Mouse (Mus musculus) gastrocnemius, adult 18-20 months (tissue): ENCODE results near the gene Fignl2. TPM values are rescaled to one million over a fixed set of nuclear protein-coding genes. Genes with fewer than 3 reads are reported as not detected.

Experiments used
- DNase-seq: peaks from one replicate; pipeline ENCODE4 v3.0.0; 2021; ENCODE audit warnings: low spot score
- total RNA-seq, 2 experiments: library from RNA; stranded (reverse); gene quantifications; 2 replicates each; pipeline ENCODE4 v1.2.3; 2021

The Fignl2 gene
- total RNA-seq, 2 experiments from 2014 or later, result 0.55 to 0.81 TPM

- no peak for DNase-seq
Observed at GRCm38 (mm10) chr15:101028960-101029359, 49.4 kb downstream of the Fignl2 start.

DNA sequence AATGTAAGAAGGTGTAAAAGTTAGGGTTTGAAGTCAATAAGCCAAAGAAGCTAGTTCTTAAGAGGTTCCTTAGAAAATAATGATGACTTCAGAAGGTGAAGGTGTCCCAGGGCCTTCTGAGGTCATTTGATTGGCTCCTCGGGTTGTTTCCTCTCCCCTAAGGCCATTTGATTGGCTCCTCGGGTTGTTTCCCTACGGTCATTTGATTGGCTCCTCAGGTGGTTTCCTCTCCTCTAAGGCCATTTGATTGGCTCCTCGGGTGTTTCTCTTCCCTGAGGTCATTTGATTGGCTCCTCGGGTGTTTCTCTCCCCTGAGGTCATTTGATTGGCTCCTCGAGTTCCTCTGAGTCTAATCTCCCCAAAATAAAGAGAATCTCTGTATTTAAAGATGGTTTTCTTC is 67.0 kb downstream of the Fignl2 start:
- DNase-seq, result no peak

DNA sequence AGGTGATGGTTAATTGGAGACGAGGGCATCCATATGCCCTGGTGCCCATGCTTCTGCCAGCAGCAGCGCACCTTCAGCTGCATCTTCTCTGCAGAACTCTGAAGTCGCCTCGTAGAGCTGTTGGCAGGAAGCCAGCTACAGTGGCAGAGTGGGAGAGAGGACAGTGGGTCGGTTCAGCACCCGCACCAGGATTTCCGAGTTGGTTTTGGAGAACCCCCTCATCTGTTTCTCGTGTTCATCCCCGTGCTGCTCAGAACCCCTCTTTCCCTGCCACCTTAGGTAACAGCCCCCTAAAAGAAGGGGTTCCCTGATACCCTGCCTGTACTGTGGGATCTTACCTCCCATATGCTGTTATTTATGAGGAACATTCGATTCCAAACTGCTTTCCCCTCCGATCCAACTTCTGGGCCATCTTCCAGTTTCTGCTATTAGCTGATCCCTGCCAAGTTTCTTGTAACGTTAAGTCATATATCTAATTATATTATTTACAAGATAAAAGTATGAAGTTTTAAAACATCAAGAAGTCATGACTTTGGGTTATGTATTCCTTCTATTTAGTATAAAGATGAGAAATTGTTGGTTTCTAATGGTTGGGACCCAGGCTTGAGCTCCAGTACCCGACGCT is 69.9 kb downstream of the Fignl2 start:
- DNase-seq, result no peak

DNA sequence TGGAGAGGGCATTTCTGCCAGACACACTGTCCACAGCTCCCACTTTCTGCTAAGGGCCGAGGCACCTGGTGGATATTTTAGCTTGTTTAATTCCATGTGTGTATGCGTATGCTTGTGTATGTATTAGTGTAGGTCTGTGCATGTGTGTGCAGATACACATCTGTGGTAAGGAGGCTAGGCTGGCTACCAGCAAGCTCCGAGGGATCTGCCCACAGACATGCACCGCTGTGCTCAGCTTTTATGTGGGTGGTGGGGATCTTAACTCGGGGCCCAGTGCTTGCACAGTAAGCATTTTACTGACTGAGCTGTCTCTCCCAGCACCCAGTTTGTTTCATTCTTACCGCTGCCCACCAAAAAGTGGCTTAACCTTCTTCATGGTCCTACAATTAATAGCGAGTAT is 71.1 kb downstream of the Fignl2 start:
- no peak for DNase-seq

GRCm38 (mm10) chr15:101006251-101007040 is 71.9 kb downstream of the Fignl2 start:
- peak; percentile 30 for DNase-seq

DNA sequence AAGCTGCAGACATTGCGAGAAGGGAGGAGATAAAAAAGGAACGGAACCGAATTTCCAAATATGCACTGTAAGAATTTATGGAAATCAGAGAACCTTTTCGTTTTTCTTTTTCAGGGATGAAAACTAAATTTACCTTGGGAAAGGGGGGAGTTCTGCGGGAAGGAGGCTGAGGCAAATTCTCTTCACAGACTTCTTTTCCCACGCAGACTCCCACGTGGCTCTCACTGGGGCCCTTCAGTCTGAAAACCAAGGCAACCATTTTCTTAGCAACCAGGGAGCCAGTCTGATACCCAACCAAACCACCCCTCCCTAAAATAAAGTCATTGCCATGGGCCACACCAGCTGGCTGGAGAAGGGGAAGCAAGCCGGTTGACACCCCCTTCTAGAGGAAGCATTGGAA is 72.7 kb downstream of the Fignl2 start:
- no peak for DNase-seq

GRCm38 (mm10) chr15:101004538-101004937 is 73.8 kb downstream of the Fignl2 start:
- no peak for DNase-seq

- DNase-seq, result no peak
Observed at GRCm38 (mm10) chr15:101002466-101002865, 75.9 kb downstream of the Fignl2 start.

- no peak for DNase-seq
Observed at GRCm38 (mm10) chr15:101001685-101002084, 76.7 kb downstream of the Fignl2 start.

Other genes with a start within 250 kb of the Fignl2 start
- gene Scn8a, start 208.7 kb downstream of the Fignl2 start, total RNA-seq, result under 1 TPM; 0.07 to 0.37 TPM
- not detected for gene Gm47841, start 31.2 kb downstream of the Fignl2 start, total RNA-seq
- gene Ankrd33, start 37.2 kb upstream of the Fignl2 start, total RNA-seq, result not detected
- gene Acvrl1, start 50.0 kb upstream of the Fignl2 start, total RNA-seq, result 10 to 100 TPM in 1 of 2 experiments, 1 to 10 TPM in 1; 8.6 to 11.7 TPM
- gene Acvr1b, start 95.5 kb upstream of the Fignl2 start, total RNA-seq, result 10 to 100 TPM; 26.0 to 48.0 TPM
- 1 to 10 TPM; 4.4 to 5.1 TPM for gene Grasp, start 145.6 kb upstream of the Fignl2 start, total RNA-seq
- 100 to 1,000 TPM; 206 to 234 TPM for gene Nr4a1, start 175.7 kb upstream of the Fignl2 start, total RNA-seq
- 10 to 100 TPM; 25.0 to 31.3 TPM for gene Atg101, start 205.7 kb upstream of the Fignl2 start, total RNA-seq
- gene 6030408B16Rik, start 214.6 kb upstream of the Fignl2 start, total RNA-seq, result under 1 TPM; 0.26 to 0.27 TPM